Mouse (Mus musculus) kidney, postnatal 4 days (tissue): ENCODE measurements at regions not wholly inside any gene's neighbourhood (a gene's known extent, or its start where the extent isn't known, plus 50 kb on each side); places are given as distances from the start of the nearest gene placed in this dataset.

Experiments
- DNase-seq, 2 experiments: peaks; one replicate each; pipeline ENCODE4 v3.0.0; 2021; ENCODE audit warnings: mixed read lengths in 2 of 2

DNA sequence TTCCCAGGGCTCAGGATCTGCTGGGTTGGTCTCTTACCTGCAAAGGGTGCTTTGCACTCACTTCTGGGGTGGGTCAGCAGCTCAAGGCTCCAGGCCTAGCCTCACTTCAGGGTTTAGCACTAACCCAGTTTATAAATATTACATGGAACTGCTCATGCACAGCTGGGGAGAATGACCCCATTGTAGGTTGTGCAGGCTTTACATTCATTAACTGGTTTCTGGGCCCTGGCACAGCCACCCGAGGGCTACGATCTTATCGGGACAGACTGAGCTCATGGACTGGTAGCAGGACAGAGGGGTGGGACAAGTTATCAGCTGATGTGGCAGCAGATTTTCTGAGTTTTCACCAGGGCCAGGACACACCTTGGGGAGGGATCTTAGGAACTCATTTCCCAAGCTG is 59.4 kb upstream of the Shh start:
- DNase-seq, result peak; percentile 43 to 60

DNA sequence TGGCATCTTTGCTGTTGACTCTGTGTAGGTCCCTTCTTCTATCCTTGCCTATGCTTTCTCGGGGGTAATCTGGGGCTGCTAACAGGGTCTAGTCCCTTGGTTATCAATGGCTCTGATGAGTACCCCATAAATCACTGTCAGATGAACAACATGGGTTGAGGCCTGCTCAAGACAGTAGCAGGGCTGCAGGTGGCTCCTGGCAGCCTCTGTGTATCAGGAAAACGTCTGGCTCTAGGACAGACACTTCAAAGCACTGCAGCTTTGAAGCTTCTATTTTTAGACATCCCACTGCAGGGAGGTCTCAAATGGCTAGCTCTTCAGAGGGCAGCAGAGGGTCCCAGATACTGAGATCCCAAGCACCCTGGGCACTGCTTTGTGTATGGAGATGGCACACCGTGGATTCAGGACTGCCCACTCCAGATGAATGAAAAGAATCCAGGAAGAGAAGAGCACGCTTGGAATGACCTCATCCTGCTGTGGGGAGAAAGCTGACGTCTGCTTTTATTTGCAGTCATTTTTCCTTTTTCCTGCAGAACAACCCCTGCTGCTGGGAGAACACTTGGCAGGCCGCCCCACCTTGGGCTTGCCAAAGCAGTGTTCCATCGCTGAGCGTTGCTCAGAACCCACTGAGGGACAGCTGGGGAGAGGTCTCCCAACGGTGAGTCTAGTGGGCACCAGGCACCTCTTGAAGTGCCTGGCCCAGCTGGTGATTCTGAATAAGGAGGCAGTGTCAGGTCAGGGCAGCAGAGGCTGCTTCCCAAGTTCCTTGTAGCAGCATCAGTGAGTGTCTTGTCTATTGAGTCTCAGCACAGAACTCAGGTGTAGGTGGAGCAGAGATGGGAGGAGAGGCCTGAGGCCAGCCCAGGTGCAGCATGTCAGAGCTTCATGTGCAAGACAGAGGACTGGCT is 54.0 kb upstream of the Shh start:
- DNase-seq, result peak; percentile 52 to 53

DNA sequence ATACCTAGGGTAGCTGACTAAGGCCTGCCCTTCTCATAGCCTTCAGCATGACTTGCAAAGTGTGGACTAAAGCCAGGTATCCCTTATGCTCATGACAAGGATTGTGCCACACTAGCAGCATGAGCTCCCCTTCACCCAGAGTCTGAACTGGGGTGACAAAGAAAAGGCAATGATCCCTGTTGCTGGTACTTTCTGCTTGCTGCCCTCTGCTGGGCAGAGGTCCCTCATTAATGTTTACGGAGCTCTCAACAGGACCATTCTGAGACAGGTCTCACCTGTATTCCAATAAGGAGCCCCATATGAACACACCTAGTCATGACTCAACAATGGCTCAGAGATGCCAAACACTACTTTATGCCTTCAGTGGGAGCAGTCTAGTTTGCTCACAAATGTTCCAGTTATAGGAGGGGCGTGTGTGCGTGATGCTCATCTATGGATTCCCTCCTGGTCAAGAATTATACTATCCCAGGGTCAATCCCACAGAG is 52.0 kb upstream of the Shh start:
- DNase-seq, result peak in 1 of 2 experiments; percentile 13
